Mouse (Mus musculus) spleen, adult 2 months (tissue): Measurements from ENCODE around the gene Slc2a5. TPM values are rescaled to one million over a fixed set of nuclear protein-coding genes. Genes with fewer than 3 reads are reported as not detected.

Source experiments
- DNase-seq, 2 experiments: peaks; one replicate each; pipeline versions ENCODE4 v3.0.0 to v3.0.0-alpha.2; 2012 to 2021; ENCODE audit warnings: low spot score in 2 of 2, low read depth in 1 of 2
- H3K27ac ChIP-seq: fragments of 200-500 bp; 2 replicates; pipeline ENCODE4 v1.5.1; 2012; ENCODE audit warnings: low read length, inconsistent platforms; ENCODE audit not compliant: insufficient read depth
- H3K27me3 ChIP-seq: fragments of 200-500 bp; 2 replicates; pipeline ENCODE4 v1.6.1; 2012; ENCODE audit warnings: mild to moderate bottlenecking, moderate library complexity, low read length, inconsistent platforms; ENCODE audit not compliant: control insufficient read depth, insufficient read depth
- H3K36me3 ChIP-seq: fragments of 200-500 bp; 2 replicates; pipeline ENCODE4 v1.6.1; 2012; ENCODE audit warnings: mild to moderate bottlenecking, low read length, inconsistent platforms; ENCODE audit not compliant: control insufficient read depth, insufficient read depth
- H3K4me1 ChIP-seq: fragments of 200-500 bp; 2 replicates; pipeline ENCODE4 v1.6.1; 2011; ENCODE audit warnings: inconsistent platforms; ENCODE audit not compliant: control insufficient read depth, insufficient read depth, insufficient read length
- H3K4me3 ChIP-seq: fragments of 200-500 bp; 2 replicates; pipeline ENCODE4 v1.5.1; 2011; ENCODE audit warnings: mild to moderate bottlenecking, inconsistent platforms; ENCODE audit not compliant: insufficient read depth, insufficient read length; ENCODE audit errors: extremely low read depth
- CTCF ChIP-seq: fragments of 200-500 bp; IDR thresholded peaks from 2 replicates; pipeline ENCODE4 v1.5.1; 2011; ENCODE audit warnings: mild to moderate bottlenecking, inconsistent platforms; ENCODE audit not compliant: insufficient read depth, insufficient read length, insufficient replicate concordance; ENCODE audit errors: extremely low read depth
- POLR2A ChIP-seq: fragments of 200-500 bp; IDR thresholded peaks from 2 replicates; pipeline ENCODE4 v1.6.1; 2011; ENCODE audit warnings: low read depth, low read length, inconsistent platforms
- WGBS: fragments of 180-500 bp; shearing (Covaris S2); methylation state at CpG from one replicate; pipeline ENCODE4 v1.1.7; 2018; 5-methylcytosine and 5-hydroxymethylcytosine counted together
- polyA plus RNA-seq: library from polyadenylated mRNA; depleted of rRNA; stranded (reverse); fragments of >200 nt; gene quantifications from 2 replicates; pipeline ENCODE4 v1.2.3, GENCODE M21; 2012

The Slc2a5 gene
- polyA plus RNA-seq, 1 experiment: 0.05 TPM

GRCm38 (mm10) chr4:150098880-150099279, 20.2 kb upstream of the Slc2a5 start:
- Histone ChIP-seq H3K4me1 (peaks cover 4% of the 10 kb centered on the region; the same call in 1 of the 2 replicates), H3K27ac (no peak overlapping the region), H3K27me3 (no peaks in the 10 kb centered on the region), H3K4me3 (no peak overlapping the region), H3K36me3 (no peaks in the 10 kb centered on the region)
- DNase-seq: peak in 1 of 2 experiments; percentile 38
- TF ChIP-seq CTCF: peak; percentile 55; the same call in 1 of the 2 replicates
- TF ChIP-seq POLR2A: no peak
- 23% methylated on average over 10 of the region's 10 CpGs for WGBS

- Histone ChIP-seq H3K4me3 (no peak overlapping the region), H3K4me1 (no peaks in the 10 kb centered on the region), H3K36me3 (no peaks in the 10 kb centered on the region), H3K27ac (no peak overlapping the region), H3K27me3 (no peaks in the 10 kb centered on the region)
- no peak for TF ChIP-seq POLR2A
- TF ChIP-seq CTCF: no peak
- DNase-seq: no peak
- 88% methylated on average over 7 of the region's 7 CpGs for whole genome bisulfite sequencing
Measured at GRCm38 (mm10) chr4:150102822-150103221, 16.3 kb upstream of the Slc2a5 start.

- Histone ChIP-seq H3K4me3 (no peak overlapping the region), H3K4me1 (no peaks in the 10 kb centered on the region), H3K36me3 (no peaks in the 10 kb centered on the region), H3K27me3 (no peaks in the 10 kb centered on the region), H3K27ac (no peak overlapping the region)
- 77% methylated on average over 7 of the region's 7 CpGs for WGBS
- no peak for DNase-seq
- TF ChIP-seq CTCF: no peak
- no peak for TF ChIP-seq POLR2A
Measured at GRCm38 (mm10) chr4:150105671-150106070, 13.4 kb upstream of the Slc2a5 start.

- Histone ChIP-seq H3K27me3 (no peaks in the 10 kb centered on the region), H3K4me3 (no peak overlapping the region), H3K36me3 (no peaks in the 10 kb centered on the region), H3K4me1 (no peaks in the 10 kb centered on the region), H3K27ac (no peak overlapping the region)
- DNase-seq: no peak
- WGBS: 44% methylated on average over 5 of the region's 5 CpGs
- TF ChIP-seq CTCF (no peak), POLR2A (no peak)
Measured at GRCm38 (mm10) chr4:150106637-150107036, 12.4 kb upstream of the Slc2a5 start.

- H3K4me1 ChIP-seq: no peaks in the 10 kb centered on the region
Measured at GRCm38 (mm10) chr4:150109636-150110035, 9.4 kb upstream of the Slc2a5 start.

GRCm38 (mm10) chr4:150110373-150110772, 8.7 kb upstream of the Slc2a5 start:
- Histone ChIP-seq H3K4me3 (no peak overlapping the region), H3K27me3 (no peaks in the 10 kb centered on the region), H3K27ac (no peak overlapping the region), H3K4me1 (no peaks in the 10 kb centered on the region), H3K36me3 (no peaks in the 10 kb centered on the region)
- DNase-seq: no peak
- 85% methylated on average over 9 of the region's 9 CpGs for WGBS
- TF ChIP-seq CTCF (no peak), POLR2A (no peak)

More at GRCm38 (mm10) chr4:150109636-150110035, 9.4 kb upstream of the Slc2a5 start:
- Histone ChIP-seq H3K36me3 (no peaks in the 10 kb centered on the region), H3K27ac (no peak overlapping the region), H3K4me3 (no peak overlapping the region), H3K27me3 (no peaks in the 10 kb centered on the region)
- WGBS: 77% methylated on average over 3 of the region's 3 CpGs
- no peak for TF ChIP-seq CTCF
- no peak for TF ChIP-seq POLR2A
- DNase-seq: no peak

- DNase-seq: peak in 1 of 2 experiments; percentile 67
- no peaks in the 10 kb centered on the region for H3K36me3 ChIP-seq
- no peak overlapping the region for H3K27ac ChIP-seq
- TF ChIP-seq CTCF (peak; percentile 92), POLR2A (no peak)
- 2% methylated on average over 14 of the region's 15 CpGs for WGBS
- no peaks in the 10 kb centered on the region for H3K27me3 ChIP-seq
- H3K4me1 ChIP-seq: no peaks in the 10 kb centered on the region
- H3K4me3 ChIP-seq: no peak overlapping the region
Measured at GRCm38 (mm10) chr4:150112867-150113266, 6.2 kb upstream of the Slc2a5 start.
